Mouse (Mus musculus) left cerebral cortex, adult 18-20 months (tissue): ENCODE data around the gene 3110009E18Rik. TPM values are rescaled to one million over a fixed set of nuclear protein-coding genes. Genes with fewer than 3 reads are reported as not detected.

Experiments used
- DNase-seq, 2 experiments: peaks; one replicate each; pipeline ENCODE4 v3.0.0; 2021 to 2022; ENCODE audit warnings: low spot score in 2 of 2, mixed read lengths in 1 of 2
- total RNA-seq, 2 experiments: library from RNA; stranded (reverse); gene quantifications; 2 replicates each; pipeline ENCODE4 v1.2.3; 2021

3110009E18Rik gene
- total RNA-seq, 2 experiments from 2014 or later = 5.3 to 5.6 TPM

DNA sequence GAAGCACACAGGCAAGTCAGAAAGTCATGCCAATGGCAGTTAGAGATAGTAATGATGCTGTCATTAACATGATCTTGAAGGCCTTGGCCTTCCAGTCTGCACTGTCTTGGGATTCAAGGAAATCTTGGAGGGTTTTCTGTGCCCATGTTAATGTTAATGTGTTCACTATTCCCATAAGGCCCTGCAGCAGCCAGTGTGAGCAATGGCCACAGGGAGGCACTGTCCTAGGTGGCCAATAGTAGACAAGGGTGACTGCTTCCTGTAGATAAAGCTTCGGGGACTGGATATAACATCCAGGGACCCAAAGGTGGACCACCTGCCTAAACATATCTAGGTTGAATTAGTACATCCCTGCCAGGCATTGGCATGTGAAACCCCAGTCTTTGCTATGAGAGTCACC, 116.1 kb downstream of the 3110009E18Rik start:
- no peak for DNase-seq

Other genes with a start within 250 kb of the 3110009E18Rik start
- gene Tmem177, start 208.0 kb upstream of the 3110009E18Rik start, total RNA-seq = 10 to 100 TPM in 1 of 2 experiments, 1 to 10 TPM in 1; 8.2 to 10.0 TPM
- gene Cfap221, start 124.0 kb upstream of the 3110009E18Rik start, total RNA-seq = under 1 TPM in 1 of 2 experiments, not detected in 1; 0.70 TPM
- gene Sctr, start 114.3 kb upstream of the 3110009E18Rik start, total RNA-seq = under 1 TPM in 1 of 2 experiments, not detected in 1; 0.42 TPM
- gene Tmem37, start 47.1 kb upstream of the 3110009E18Rik start, total RNA-seq = 1 to 10 TPM in 1 of 2 experiments, under 1 TPM in 1; 0.94 to 2.0 TPM
- 100 to 1,000 TPM; 254 to 257 TPM for gene Dbi, start 109 bp upstream of the 3110009E18Rik start, total RNA-seq
- 1 to 10 TPM; 4.8 to 5.6 TPM for gene Steap3, start 151.5 kb downstream of the 3110009E18Rik start, total RNA-seq
- gene C1ql2, start 219.4 kb downstream of the 3110009E18Rik start, total RNA-seq = 1 to 10 TPM; 3.2 to 3.7 TPM